Mouse (Mus musculus): ENCODE results near the gene Fat3.

DNA sequence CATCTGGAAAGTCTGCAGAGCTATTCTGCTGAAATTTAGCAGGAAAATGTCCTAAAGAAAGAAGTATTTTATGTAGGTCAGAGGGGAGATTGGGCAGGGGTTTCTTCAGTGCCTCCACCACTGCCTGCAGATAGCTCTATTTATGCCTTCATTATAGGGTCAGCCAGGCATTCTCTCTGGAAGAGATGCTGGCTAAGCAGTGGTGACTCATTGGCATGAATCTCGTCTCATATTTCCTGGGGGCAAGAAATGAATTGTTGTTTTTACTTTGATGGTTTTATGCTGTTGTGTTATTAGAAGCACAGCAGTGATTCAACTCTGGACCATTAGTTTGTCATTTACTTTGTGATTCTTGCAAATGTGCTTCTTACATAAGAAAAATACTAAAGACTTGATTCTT, 588.4 kb downstream of the Fat3 start:
- TF ChIP-seq CTCF (IDR thresholded peaks at IDR 0.05; ENCODE audit: borderline replicate concordance, control insufficient read depth, extremely low read depth, insufficient read depth, low read length, poor library complexity) (no peak), POLR2A (IDR thresholded peaks at IDR 0.05; ENCODE audit: control insufficient read depth, extremely low read depth, insufficient read depth, low read length, poor library complexity) (no peak)

Measured in thymus, adult 2 months (tissue).